Mouse (Mus musculus): ENCODE measurements at regions not wholly inside any gene's neighbourhood (a gene's known extent, or its start where the extent isn't known, plus 50 kb on each side); places are given as distances from the start of the nearest gene placed in this dataset.

GRCm38 (mm10) chr7:73648010-73648409, 92.1 kb upstream of the Fam174b start:
- TF ChIP-seq POLR2A (IDR thresholded peaks at IDR 0.05; ENCODE audit: low read depth, low read length) (no peak), CTCF (IDR thresholded peaks at IDR 0.05; ENCODE audit: extremely low read depth, insufficient read depth, insufficient read length, insufficient replicate concordance) (peak; percentile 68; the same call in 1 of the 2 replicates)

Measured in spleen, adult 2 months (tissue).